Comparison of ENCODE assay signal across 10 mouse cellular contexts in the genomic region with DNA sequence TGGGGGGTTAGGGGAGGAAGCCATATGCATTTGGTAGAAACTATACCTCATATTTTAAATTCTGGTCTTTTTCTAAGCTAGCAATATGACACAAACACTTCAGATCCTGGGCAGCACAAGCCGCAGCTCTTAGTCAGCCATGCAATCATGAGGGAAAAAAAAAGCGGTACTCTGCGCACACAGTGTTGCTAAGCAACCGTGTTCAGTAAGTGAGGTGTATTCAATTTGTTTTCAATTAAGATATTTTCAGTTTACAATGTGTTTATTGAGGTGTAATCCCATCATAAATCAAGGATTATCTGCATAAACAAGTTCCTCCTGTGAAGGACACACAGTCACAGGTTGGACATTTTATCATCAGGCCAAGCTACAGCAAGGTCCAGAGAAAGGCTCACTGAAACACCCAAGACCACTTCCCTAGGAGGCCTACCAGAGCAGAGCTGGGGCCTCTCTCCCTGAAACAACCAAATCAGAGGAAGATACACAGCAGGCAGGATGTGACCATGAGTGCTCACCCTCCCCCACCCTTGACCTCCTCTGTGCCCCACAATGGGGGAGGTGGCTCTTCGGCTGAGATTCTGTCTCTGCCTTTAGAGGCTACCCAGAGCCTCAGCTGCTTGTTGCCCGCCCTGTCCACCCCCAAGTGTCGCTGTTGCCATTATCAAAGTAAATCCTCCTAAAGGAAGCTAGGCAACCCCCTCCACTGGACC. TPM values are rescaled to one million over a fixed set of nuclear protein-coding genes. Genes with fewer than 3 reads are reported as not detected.
DNase-seq lines count a peak whose midpoint lies in the region; ATAC-seq lines count a peak whose summit lies in the region.
"Had no signal": no experiment of that assay in that cellular context is flagged by ENCODE, and none has a peak within 500 bp of the region (broad histone marks: within the 10 kb centered on the region; RNA-seq: fewer than 3 reads in every experiment).

No protein-coding gene starts in this region.

- no peak overlapping the region for H3K4me2 ChIP-seq in kidney, embryonic 15.5 days
- no peak overlapping the region for H3K4me2 ChIP-seq in limb, embryonic 13.5 days (replicated peaks)

- H3K9me3 ChIP-seq in kidney, embryonic 15.5 days (replicated peaks), result peaks cover 10% of the 10 kb centered on the region; the same call in 1 of the 2 replicates
- peaks cover 9% of the 10 kb centered on the region for H3K9me3 ChIP-seq in limb, embryonic 13.5 days

- no peak overlapping the region for H3K9ac ChIP-seq in kidney, embryonic 15.5 days
- H3K9ac ChIP-seq in limb, embryonic 13.5 days, result peak overlapping the region; percentile 35; the same call in 1 of the 2 replicates

- H3K4me1 ChIP-seq in kidney, embryonic 15.5 days, result peaks cover 14% of the 10 kb centered on the region
- peaks cover 9% of the 10 kb centered on the region for H3K4me1 ChIP-seq in limb, embryonic 13.5 days

- H3K27ac ChIP-seq in kidney, embryonic 15.5 days, result 0 out of 2 replicates have a peak overlapping the region, but pooled peaks have one; percentile 2
- no peak overlapping the region for H3K27ac ChIP-seq in limb, embryonic 13.5 days

- H3K4me3 ChIP-seq in kidney, embryonic 15.5 days (replicated peaks), result no peak overlapping the region
- no peak overlapping the region for H3K4me3 ChIP-seq in limb, embryonic 13.5 days

- no peak for DNase-seq in kidney, postnatal 14 days
- DNase-seq in brain, adult 2 months (ENCODE audit: low read depth, low spot score), result peak; percentile 83
- DNase-seq in forelimb bud, embryonic 11.5 days (ENCODE audit: low read depth, low spot score), result peak; percentile 34
- DNase-seq in right cerebral cortex, postnatal 36 days (ENCODE audit: low spot score in 2 of 2), result peak; percentile 24 to 45
- DNase-seq in gastrocnemius, postnatal 14 days, result no peak
- DNase-seq in urinary bladder, adult 18-20 months (ENCODE audit: low spot score in 2 of 2), result no peak

- H3K36me3 ChIP-seq in kidney, embryonic 15.5 days, result no peaks in the 10 kb centered on the region
- H3K36me3 ChIP-seq in limb, embryonic 13.5 days, result no peaks in the 10 kb centered on the region

- H3K27me3 ChIP-seq in kidney, embryonic 15.5 days, result no peaks in the 10 kb centered on the region
- peaks cover 45% of the 10 kb centered on the region for H3K27me3 ChIP-seq in limb, embryonic 13.5 days

- peak; percentile 89 for ATAC-seq in kidney, embryonic 15.5 days (replicated peaks; ENCODE audit: low FRiP score)
- ATAC-seq in limb, embryonic 13.5 days (ENCODE audit: low FRiP score, low read depth), result no peak; the same call in 1 of the 2 replicates

- intact Hi-C loops in gastrocnemius, postnatal 14 days (cut with DNase I; ENCODE audit: low total_unique reads), result no loop called here

- 14% methylated on average over 7 of the region's 7 CpGs for WGBS in kidney, embryonic 15.5 days
- 7% methylated on average over 7 of the region's 7 CpGs for WGBS in limb, embryonic 13.5 days

RNA-seq across cellular contexts. Expression of gene Gpr1, which starts 10.2 kb away (rescaled TPM):
- polyA plus RNA-seq in kidney, embryonic 15.5 days (2015; fragmentation: Nextera tagmentation; extraction: Ambion mirVana), result 0.10 and 0.13 TPM in 2 replicates
- 0.22 and 0.25 TPM in 2 replicates for polyA plus RNA-seq in limb, embryonic 13.5 days (2015; fragmentation: Nextera tagmentation; extraction: Ambion mirVana)
- total RNA-seq in gastrocnemius, postnatal 14 days (2021), result under 1 TPM; 0.53 to 0.69 TPM
- total RNA-seq: hematopoietic stem cell, adult 5-6 weeks; neutrophil, adult 5-6 weeks had no signal

RNA-seq across cellular contexts. Expression of gene Ndufs1, which starts 27.5 kb away (rescaled TPM):
- 156 and 159 TPM in 2 replicates for polyA plus RNA-seq in kidney, embryonic 15.5 days (2015; fragmentation: Nextera tagmentation; extraction: Ambion mirVana)
- polyA plus RNA-seq in limb, embryonic 13.5 days (2015; fragmentation: Nextera tagmentation; extraction: Ambion mirVana), result 131 and 134 TPM in 2 replicates
- total RNA-seq in gastrocnemius, postnatal 14 days (2021), result 100 to 1,000 TPM; 328 to 405 TPM

RNA-seq across cellular contexts. Expression of gene Eef1b2, which starts 27.5 kb away (rescaled TPM):
- 542 and 580 TPM in 2 replicates for polyA plus RNA-seq in kidney, embryonic 15.5 days (2015; fragmentation: Nextera tagmentation; extraction: Ambion mirVana)
- polyA plus RNA-seq in limb, embryonic 13.5 days (2015; fragmentation: Nextera tagmentation; extraction: Ambion mirVana), result 609 and 631 TPM in 2 replicates
- 100 to 1,000 TPM; 386 to 417 TPM for total RNA-seq in gastrocnemius, postnatal 14 days (2021)

Comparison
In these comparisons a context has a peak if more than half of its experiments do, and no peak if none do; other contexts are left out.
1. DNase-seq: peak in brain, adult 2 months (single experiment), forelimb bud, embryonic 11.5 days (single experiment) and right cerebral cortex, postnatal 36 days (2 of 2); none in kidney, postnatal 14 days (single experiment), gastrocnemius, postnatal 14 days (single experiment) and urinary bladder, adult 18-20 months (0 of 2).